Mouse (Mus musculus): ENCODE results near the gene Cbfa2t2. TPM values are rescaled to one million over a fixed set of nuclear protein-coding genes. Genes with fewer than 3 reads are reported as not detected.

The Cbfa2t2 gene
- polyA plus RNA-seq, 1 experiment from 2014 or later: 69.4 TPM

DNA sequence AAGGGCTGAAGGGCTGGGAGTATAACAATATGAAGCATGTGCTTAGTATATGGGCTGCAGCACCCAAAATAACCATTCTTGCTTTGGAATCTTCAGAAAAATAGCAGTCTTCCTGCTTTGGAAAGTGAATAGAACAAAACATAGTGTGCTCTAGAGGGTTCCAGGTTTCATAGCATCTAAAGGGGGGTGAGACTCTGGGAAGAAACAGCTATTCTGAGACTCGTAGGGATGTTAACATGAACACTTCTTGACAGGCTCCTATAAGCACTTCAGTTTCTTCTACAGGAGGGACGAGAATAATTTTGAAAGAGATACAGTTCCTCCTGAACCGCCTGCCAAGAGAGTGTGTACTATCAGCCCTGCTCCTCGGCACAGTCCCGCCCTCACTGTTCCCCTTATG lies 81.1 kb downstream of the Cbfa2t2 start:
- H3K36me3 ChIP-seq (ENCODE audit: poor library complexity, severe bottlenecking): peaks cover 56% of the 10 kb centered on the region
- ATAC-seq: no peak

DNA sequence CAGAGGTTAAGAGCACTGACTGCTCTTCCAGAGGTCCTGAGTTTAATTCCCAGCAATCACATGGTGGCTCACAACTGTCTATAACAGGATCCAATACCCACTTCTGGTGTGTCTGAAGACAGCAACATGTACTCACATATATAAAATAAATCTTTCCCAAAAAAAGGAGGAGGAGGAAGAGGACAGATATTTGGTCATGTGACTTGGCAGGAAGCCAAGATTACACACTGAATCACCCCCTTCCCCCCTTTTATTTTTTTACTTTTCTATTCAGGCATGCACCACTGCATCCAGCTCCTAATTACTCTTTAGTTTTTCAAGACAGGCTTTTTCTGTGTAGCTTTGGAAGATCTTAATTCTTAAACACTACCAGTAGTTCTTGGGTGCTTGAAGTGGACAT lies 85.2 kb downstream of the Cbfa2t2 start:
- H3K27ac ChIP-seq: no peak overlapping the region
- H3K9ac ChIP-seq: no peak overlapping the region
- no peak for ATAC-seq
- no peak overlapping the region for H3K4me3 ChIP-seq
- H3K4me2 ChIP-seq: no peak overlapping the region
- no peaks in the 10 kb centered on the region for H3K27me3 ChIP-seq
- H3K9me3 ChIP-seq (replicated peaks): no peaks in the 10 kb centered on the region
- peaks cover 72% of the 10 kb centered on the region for H3K36me3 ChIP-seq (ENCODE audit: poor library complexity, severe bottlenecking)
- H3K4me1 ChIP-seq: peaks cover 2% of the 10 kb centered on the region

More for the DNA sequence above, 81.1 kb downstream of the Cbfa2t2 start:
- Histone ChIP-seq H3K9me3 (replicated peaks) (no peaks in the 10 kb centered on the region), H3K27ac (no peak overlapping the region), H3K4me3 (no peak overlapping the region), H3K4me1 (no peaks in the 10 kb centered on the region), H3K4me2 (no peak overlapping the region), H3K9ac (no peak overlapping the region), H3K27me3 (no peaks in the 10 kb centered on the region)
- WGBS: 97% methylated on average over 5 of the region's 5 CpGs

DNA sequence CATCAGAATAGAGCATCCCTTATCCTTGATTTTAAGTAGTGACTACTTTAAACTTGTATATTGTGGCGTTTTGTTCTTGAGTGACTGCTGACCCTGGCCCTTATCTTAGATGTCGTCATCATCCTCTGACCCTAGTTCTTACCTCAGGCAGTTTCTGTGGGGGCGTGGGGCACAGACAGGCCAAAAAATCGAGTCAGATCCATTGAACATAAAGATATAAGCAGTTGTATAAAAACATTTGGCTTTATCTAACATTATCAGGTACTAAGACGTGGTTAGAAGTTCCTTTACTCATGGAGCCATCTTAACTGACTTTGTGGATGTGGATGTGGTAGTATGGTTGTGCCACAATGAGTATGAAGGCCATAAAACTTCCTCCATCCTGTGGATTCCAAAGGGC lies 86.1 kb downstream of the Cbfa2t2 start:
- Histone ChIP-seq H3K4me1 (peaks cover 6% of the 10 kb centered on the region), H3K9ac (no peak overlapping the region), H3K27me3 (no peaks in the 10 kb centered on the region), H3K4me2 (no peak overlapping the region), H3K27ac (no peak overlapping the region), H3K9me3 (replicated peaks) (no peaks in the 10 kb centered on the region), H3K4me3 (no peak overlapping the region), H3K36me3 (ENCODE audit: poor library complexity, severe bottlenecking) (peaks cover 74% of the 10 kb centered on the region)
- ATAC-seq: no peak
- 94% methylated on average over 5 of the region's 5 CpGs for WGBS

DNA sequence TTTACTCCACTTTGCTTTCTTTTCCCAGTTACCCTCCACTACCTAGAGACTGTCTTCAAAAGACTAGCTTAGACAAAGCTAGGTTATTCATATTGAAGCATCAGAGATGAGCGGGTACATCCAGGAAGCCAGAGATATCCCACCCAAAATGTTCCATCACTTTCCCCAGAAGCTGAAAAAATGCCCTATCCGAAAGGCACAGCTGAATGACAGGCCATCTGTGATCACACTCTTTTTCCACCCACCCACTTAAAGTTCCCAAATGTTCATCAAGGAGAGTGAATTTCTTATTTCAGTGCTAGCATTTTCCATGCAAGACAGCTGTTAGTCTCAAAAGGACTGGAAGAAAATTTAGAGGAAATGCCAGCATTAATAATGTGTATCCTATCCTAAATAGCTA lies 89.0 kb downstream of the Cbfa2t2 start:
- Histone ChIP-seq H3K4me1 (peaks cover 6% of the 10 kb centered on the region), H3K4me3 (no peak overlapping the region), H3K9me3 (replicated peaks) (no peaks in the 10 kb centered on the region), H3K9ac (no peak overlapping the region), H3K36me3 (ENCODE audit: poor library complexity, severe bottlenecking) (peaks cover 76% of the 10 kb centered on the region), H3K27me3 (no peaks in the 10 kb centered on the region), H3K27ac (no peak overlapping the region), H3K4me2 (no peak overlapping the region)
- no peak for ATAC-seq
- WGBS: 96% methylated on average over 2 of the region's 2 CpGs

DNA sequence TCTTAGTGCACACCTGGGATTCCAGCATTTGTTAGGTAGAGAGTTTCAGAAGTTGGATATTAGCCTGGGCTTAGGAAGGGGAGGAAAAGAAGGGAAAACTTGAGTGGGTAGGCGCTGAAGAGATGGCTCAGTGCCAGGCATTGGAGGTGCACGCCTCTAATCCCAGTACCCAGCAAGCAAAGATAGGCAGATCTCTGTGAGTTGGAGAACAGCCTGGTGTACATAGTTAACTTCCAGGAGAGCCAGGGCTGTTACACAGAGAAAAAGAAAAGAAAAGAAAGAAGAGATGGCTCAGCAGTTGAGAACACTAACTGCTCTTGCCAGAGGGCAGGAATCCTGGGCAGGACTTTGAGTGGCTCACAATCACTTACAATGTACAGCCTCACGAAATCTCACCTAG lies 90.2 kb downstream of the Cbfa2t2 start:
- no peak for ATAC-seq
- 54% methylated on average over 3 of the region's 3 CpGs for WGBS
- peaks cover 83% of the 10 kb centered on the region for H3K36me3 ChIP-seq (ENCODE audit: poor library complexity, severe bottlenecking)

DNA sequence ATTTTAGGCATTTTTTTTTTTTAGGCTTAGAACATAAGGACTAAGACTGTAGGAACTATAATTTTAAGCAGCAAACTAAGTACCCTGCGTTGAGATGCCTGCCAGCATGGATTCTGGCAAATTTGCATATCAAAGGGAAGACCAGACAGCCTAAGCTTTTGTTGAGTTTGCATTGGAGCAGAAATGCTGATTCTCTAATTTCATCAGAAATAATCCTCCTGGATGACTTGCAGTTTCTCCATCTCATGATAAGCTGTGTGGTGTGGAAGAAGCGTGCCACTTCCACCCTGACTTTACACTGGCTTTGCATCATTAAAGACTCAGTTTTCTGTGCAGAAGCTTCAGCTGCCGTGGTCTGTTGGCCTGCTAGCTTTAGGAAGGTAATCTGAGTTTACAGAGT lies 96.6 kb downstream of the Cbfa2t2 start:
- H3K27me3 ChIP-seq: no peaks in the 10 kb centered on the region
- H3K9me3 ChIP-seq (replicated peaks): no peaks in the 10 kb centered on the region
- peaks cover 16% of the 10 kb centered on the region for H3K4me1 ChIP-seq
- peak overlapping the region; percentile 64 for H3K27ac ChIP-seq
- no peak overlapping the region for H3K4me2 ChIP-seq
- peak; percentile 24; the same call in 1 of the 2 replicates for ATAC-seq
- H3K4me3 ChIP-seq: no peak overlapping the region
- WGBS: 17% methylated on average over 3 of the region's 3 CpGs
- H3K9ac ChIP-seq: no peak overlapping the region
- H3K36me3 ChIP-seq (ENCODE audit: poor library complexity, severe bottlenecking): peaks cover 79% of the 10 kb centered on the region

More for the DNA sequence above, 90.2 kb downstream of the Cbfa2t2 start:
- Histone ChIP-seq H3K4me3 (no peak overlapping the region), H3K27ac (peak overlapping the region; percentile 22; the same call in 1 of the 2 replicates), H3K4me2 (no peak overlapping the region), H3K9me3 (replicated peaks) (no peaks in the 10 kb centered on the region), H3K9ac (no peak overlapping the region), H3K4me1 (peaks cover 6% of the 10 kb centered on the region), H3K27me3 (no peaks in the 10 kb centered on the region)

DNA sequence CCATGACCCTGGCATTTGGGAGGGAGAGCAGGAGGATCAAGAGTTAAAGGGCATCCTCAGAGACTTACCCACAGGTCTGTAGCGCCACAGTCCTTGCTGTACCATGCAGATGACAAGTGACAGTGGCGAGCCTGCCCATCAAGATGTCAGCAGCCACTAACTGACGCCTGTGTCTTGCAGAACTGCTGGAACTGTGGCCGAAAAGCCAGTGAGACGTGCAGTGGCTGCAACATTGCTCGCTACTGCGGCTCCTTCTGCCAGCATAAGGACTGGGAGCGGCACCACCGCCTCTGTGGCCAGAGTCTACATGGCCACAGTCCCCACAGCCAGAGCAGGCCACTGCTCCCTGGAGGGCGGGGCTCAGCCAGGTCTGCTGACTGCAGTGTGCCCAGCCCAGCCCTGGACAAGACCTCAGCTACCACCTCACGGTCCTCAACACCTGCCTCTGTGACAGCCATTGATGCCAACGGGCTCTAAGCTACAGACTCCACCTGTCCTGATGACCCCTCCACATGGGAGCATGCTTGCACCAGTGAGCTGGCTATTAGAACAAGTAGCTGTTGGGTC lies 98.5 kb downstream of the Cbfa2t2 start:
- Histone ChIP-seq H3K27me3 (no peaks in the 10 kb centered on the region), H3K4me2 (no peak overlapping the region), H3K27ac (no peak overlapping the region), H3K4me1 (peaks cover 34% of the 10 kb centered on the region), H3K36me3 (ENCODE audit: poor library complexity, severe bottlenecking) (peaks cover 67% of the 10 kb centered on the region), H3K4me3 (no peak overlapping the region), H3K9me3 (replicated peaks) (no peaks in the 10 kb centered on the region), H3K9ac (no peak overlapping the region)
- WGBS: 95% methylated on average over 12 of the region's 12 CpGs
- ATAC-seq: no peak

DNA sequence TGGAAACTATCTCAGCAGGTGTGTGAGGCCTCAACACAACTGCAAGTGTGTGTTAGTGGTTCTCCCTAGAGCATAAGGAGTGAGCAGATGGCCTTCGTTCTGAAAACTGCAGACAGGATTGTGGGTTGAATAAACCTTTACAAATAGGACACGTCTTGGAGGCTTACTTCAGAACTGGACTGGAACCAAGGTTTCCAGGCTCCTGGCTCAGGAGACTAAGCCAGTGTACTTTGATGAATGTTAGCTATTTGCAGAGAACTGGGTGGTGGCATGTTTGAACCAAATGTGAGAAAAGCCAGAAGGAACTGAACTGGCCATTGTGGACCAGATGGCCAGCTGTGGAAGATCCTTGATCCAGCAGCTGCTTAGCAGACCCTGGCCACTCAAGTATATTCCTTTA lies 102.0 kb downstream of the Cbfa2t2 start:
- H3K4me3 ChIP-seq: no peak overlapping the region
- no peaks in the 10 kb centered on the region for H3K9me3 ChIP-seq (replicated peaks)
- H3K4me1 ChIP-seq: peaks cover 26% of the 10 kb centered on the region
- H3K36me3 ChIP-seq (ENCODE audit: poor library complexity, severe bottlenecking): peaks cover 48% of the 10 kb centered on the region
- H3K27me3 ChIP-seq: no peaks in the 10 kb centered on the region
- WGBS: 42% methylated on average over 2 of the region's 2 CpGs
- peak overlapping the region; percentile 75 for H3K27ac ChIP-seq
- peak; percentile 44; the same call in 1 of the 2 replicates for ATAC-seq
- H3K4me2 ChIP-seq: no peak overlapping the region
- H3K9ac ChIP-seq: no peak overlapping the region

DNA sequence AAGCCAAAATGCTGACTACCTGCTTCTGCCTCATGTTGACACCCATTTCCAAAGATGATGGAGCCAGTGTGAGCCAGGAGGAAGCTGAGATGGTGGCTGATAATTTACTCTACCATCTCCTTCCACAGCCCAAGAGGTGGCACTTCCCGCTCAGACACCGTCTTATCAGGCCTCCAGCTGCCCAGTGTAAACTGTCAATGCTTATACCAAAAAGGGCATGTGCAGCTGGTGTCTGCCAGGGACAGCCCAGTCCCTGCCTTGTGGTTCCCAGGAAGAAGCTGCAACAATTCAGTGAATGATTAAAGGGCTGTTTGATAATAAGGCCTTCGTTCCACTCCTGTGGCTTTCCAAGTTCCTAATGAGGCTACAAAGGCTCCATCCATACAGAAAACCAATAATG lies 102.4 kb downstream of the Cbfa2t2 start:
- Histone ChIP-seq H3K4me2 (no peak overlapping the region), H3K27ac (peak overlapping the region; percentile 75), H3K9ac (no peak overlapping the region), H3K36me3 (ENCODE audit: poor library complexity, severe bottlenecking) (peaks cover 45% of the 10 kb centered on the region), H3K4me1 (peaks cover 28% of the 10 kb centered on the region), H3K27me3 (no peaks in the 10 kb centered on the region), H3K4me3 (no peak overlapping the region), H3K9me3 (replicated peaks) (no peaks in the 10 kb centered on the region)
- peak; percentile 39; the same call in 1 of the 2 replicates for ATAC-seq
- 29% methylated on average over 3 of the region's 3 CpGs for WGBS

DNA sequence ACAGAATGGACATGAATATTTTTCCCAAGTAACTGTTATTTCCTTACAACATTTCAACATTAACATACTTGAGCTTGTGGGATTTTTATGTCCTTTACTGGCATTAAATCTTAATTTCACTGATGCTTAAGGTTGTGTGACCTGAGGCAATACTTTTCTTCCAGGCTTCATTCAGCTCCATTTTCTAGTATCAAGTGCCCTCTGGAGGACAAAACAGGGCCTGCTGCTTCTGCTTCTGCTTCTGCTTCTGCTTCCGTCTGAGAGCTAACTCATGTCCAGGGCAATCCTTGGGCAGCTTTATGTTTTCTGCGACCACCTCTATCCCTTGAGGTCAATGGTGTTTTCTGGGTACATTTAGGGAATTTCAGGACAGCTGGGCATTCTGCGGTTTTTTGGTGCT lies 103.4 kb downstream of the Cbfa2t2 start:
- Histone ChIP-seq H3K9me3 (replicated peaks) (no peaks in the 10 kb centered on the region), H3K4me2 (no peak overlapping the region), H3K36me3 (ENCODE audit: poor library complexity, severe bottlenecking) (peaks cover 36% of the 10 kb centered on the region), H3K4me1 (peaks cover 37% of the 10 kb centered on the region), H3K27me3 (no peaks in the 10 kb centered on the region), H3K27ac (no peak overlapping the region), H3K9ac (no peak overlapping the region), H3K4me3 (no peak overlapping the region)
- WGBS: 76% methylated on average over 3 of the region's 3 CpGs
- ATAC-seq: no peak

DNA sequence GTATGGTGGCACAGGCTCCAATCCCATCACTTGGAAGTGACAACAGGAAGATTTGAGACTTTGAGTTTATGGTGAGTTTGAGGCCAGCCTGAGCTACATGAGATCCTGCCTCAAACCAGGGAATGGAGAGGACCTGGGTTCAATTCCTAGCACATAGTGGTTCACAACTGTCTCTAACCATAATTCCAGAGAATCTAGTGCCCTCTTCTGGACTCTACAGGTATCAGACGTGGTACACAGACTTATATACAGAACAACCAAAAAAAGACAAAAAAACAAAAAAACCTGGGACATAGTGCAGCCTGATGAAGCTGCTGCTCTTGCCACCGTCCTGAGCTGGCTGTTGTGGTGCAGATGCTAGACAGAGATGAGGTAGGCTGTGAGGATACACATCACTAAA lies 105.3 kb downstream of the Cbfa2t2 start:
- Histone ChIP-seq H3K27me3 (no peaks in the 10 kb centered on the region), H3K9me3 (replicated peaks) (no peaks in the 10 kb centered on the region), H3K27ac (no peak overlapping the region), H3K4me3 (no peak overlapping the region), H3K4me1 (peaks cover 37% of the 10 kb centered on the region), H3K9ac (no peak overlapping the region), H3K4me2 (no peak overlapping the region), H3K36me3 (ENCODE audit: poor library complexity, severe bottlenecking) (peaks cover 18% of the 10 kb centered on the region)
- no peak for ATAC-seq
- 81% methylated on average over 2 of the region's 2 CpGs for WGBS

DNA sequence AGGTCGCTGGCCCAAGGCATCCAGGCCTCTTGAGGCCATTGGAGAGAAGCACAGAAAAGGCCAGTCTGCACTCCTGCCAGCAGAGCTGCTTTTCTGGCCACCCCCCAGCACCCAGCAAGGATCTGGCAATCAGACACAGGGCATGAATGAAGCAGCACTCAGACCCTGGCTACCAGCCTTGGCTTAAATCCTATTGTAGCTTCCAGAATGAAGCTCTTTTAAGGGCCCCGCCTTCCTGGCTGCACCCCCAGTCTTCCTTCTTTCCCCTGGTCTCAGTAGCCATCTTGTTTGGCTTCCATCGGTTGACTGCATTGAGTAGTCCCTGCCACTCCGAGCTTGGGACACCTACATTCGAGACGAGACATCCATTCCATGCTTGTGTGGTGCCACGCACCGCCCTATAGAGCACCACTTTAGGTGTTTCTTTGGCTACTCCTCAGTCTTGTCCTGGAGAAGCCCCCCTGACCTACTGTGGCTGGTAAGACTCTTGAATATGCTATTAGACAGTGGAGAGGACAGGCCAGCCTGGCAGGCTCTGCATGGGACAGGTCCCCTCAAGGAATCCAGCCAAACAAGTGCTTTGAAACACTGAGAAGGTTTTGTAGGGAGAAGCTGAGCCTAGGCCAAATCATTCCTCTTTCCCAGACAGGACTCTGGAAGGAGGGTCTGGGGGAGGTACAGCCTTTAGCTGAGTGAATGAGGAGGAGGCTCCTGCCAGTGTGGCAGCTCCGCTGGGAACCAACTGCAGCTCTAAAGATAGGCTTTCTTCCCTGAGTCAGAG lies 107.5 kb downstream of the Cbfa2t2 start:
- Histone ChIP-seq H3K9ac (no peak overlapping the region), H3K36me3 (ENCODE audit: poor library complexity, severe bottlenecking) (peaks cover 9% of the 10 kb centered on the region; the same call in 1 of the 2 replicates), H3K9me3 (replicated peaks) (no peaks in the 10 kb centered on the region), H3K27ac (peak overlapping the region; percentile 73), H3K4me1 (peaks cover 25% of the 10 kb centered on the region), H3K4me3 (no peak overlapping the region), H3K4me2 (no peak overlapping the region), H3K27me3 (no peaks in the 10 kb centered on the region)
- WGBS: 72% methylated on average over 9 of the region's 9 CpGs
- peak; percentile 69 for ATAC-seq
